Mouse (Mus musculus) midbrain, embryonic 12.5 days (tissue): ENCODE results near the gene Pex1. TPM values are rescaled to one million over a fixed set of nuclear protein-coding genes. Genes with fewer than 3 reads are reported as not detected.
"Not testable (repeated sequence)": the region's sequence is repeated elsewhere in the genome, so short reads cannot be mapped to it uniquely, and the experiment has no call there.

ENCODE experiments used
- ATAC-seq: fragments of 200-750 bp; cut with Nextera tagmentation; 2 replicates; pipeline ENCODE4 v1.8.0; 2017; ENCODE audit warnings: low read depth, moderate TSS enrichment, moderate library complexity; ENCODE audit not compliant: low FRiP score
- H3K27ac ChIP-seq: fragments of 300-500 bp; sonication (generic); replicated peaks from 2 replicates; pipeline ENCODE4 v1.5.1; 2016; ENCODE audit warnings: mild to moderate bottlenecking
- H3K27me3 ChIP-seq: fragments of 300-500 bp; sonication (generic); 2 replicates; pipeline ENCODE4 v1.6.1; 2016; ENCODE audit warnings: mild to moderate bottlenecking
- H3K36me3 ChIP-seq: fragments of 300-500 bp; sonication (generic); 2 replicates; pipeline ENCODE4 v1.6.1; 2016
- H3K4me1 ChIP-seq: fragments of 300-500 bp; sonication (generic); 2 replicates; pipeline ENCODE4 v1.6.1; 2016
- H3K4me2 ChIP-seq: fragments of 300-500 bp; sonication (generic); replicated peaks from 2 replicates; pipeline ENCODE4 v1.6.1; 2016; ENCODE audit warnings: mild to moderate bottlenecking, moderate library complexity
- H3K4me3 ChIP-seq: fragments of 300-500 bp; sonication (generic); 2 replicates; pipeline ENCODE4 v1.5.1; 2016; ENCODE audit warnings: mild to moderate bottlenecking
- H3K9ac ChIP-seq: fragments of 300-500 bp; sonication (generic); replicated peaks from 2 replicates; pipeline ENCODE4 v1.6.1; 2016; ENCODE audit warnings: mild to moderate bottlenecking, moderate library complexity
- H3K9me3 ChIP-seq: fragments of 300-500 bp; sonication (generic); 2 replicates; pipeline ENCODE4 v1.6.1; 2016; ENCODE audit warnings: mild to moderate bottlenecking
- WGBS: fragments of 180-500 bp; shearing (Covaris S2); methylation state at CpG from one replicate; pipeline ENCODE4 v1.1.7; 2016; 5-methylcytosine and 5-hydroxymethylcytosine counted together
- polyA plus RNA-seq: library from polyadenylated mRNA; unstranded; fragments of >200 nt; fragmentation: Nextera tagmentation; extraction: Ambion mirVana; gene quantifications from 2 replicates; pipeline ENCODE4 v1.2.1, GENCODE M21; 2016

The Pex1 gene
- polyA plus RNA-seq, 1 experiment from 2014 or later, result 24.8 TPM

- Histone ChIP-seq H3K4me1 (peaks cover 3% of the 10 kb centered on the region), H3K36me3 (peaks cover 22% of the 10 kb centered on the region), H3K4me2 (peak overlapping the region; percentile 62), H3K27ac (no peak overlapping the region), H3K9me3 (no peaks in the 10 kb centered on the region), H3K4me3 (peak overlapping the region; percentile 97), H3K9ac (peak overlapping the region; percentile 87), H3K27me3 (no peaks in the 10 kb centered on the region)
- WGBS, result 28% methylated on average over 6 of the region's 6 CpGs
- no peak for ATAC-seq
Measured at GRCm38 (mm10) chr5:3646539-3646938, 50.7 kb downstream of the Pex1 start.

GRCm38 (mm10) chr5:3646991-3647707, 51.3 kb downstream of the Pex1 start:
- H3K4me3 ChIP-seq, result peak overlapping the region; percentile 97
- H3K4me1 ChIP-seq, result peaks cover 3% of the 10 kb centered on the region
- peak; percentile 55 for ATAC-seq
- peak overlapping the region; percentile 87 for H3K9ac ChIP-seq
- H3K27ac ChIP-seq, result peak overlapping the region; percentile 90
- no peaks in the 10 kb centered on the region for H3K27me3 ChIP-seq
- WGBS, result under 1% methylated on average over 59 of the region's 60 CpGs
- H3K9me3 ChIP-seq, result no peaks in the 10 kb centered on the region
- peaks cover 16% of the 10 kb centered on the region for H3K36me3 ChIP-seq
- H3K4me2 ChIP-seq, result peak overlapping the region; percentile 62

DNA sequence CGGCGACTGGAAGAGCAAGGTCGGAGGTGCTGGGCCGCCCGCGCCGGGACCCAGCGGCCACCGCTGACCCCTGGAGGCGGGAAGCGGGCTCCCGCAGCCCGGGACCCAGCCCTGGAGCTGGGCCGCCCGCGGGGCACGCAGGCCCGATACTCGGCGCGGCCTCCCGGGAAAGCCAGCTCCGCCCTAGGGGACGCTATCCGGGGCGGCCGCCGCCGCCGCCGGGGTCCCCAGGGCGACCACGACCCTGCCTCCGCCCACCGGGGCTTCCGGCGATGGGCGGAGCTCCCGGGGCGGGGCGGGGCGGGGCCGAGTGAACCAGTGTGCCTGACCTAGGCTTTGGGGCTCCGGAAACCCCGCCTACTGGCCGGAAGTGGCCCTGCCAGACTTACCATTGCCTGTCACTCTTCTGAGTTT, 51.8 kb downstream of the Pex1 start:
- ATAC-seq, result peak; percentile 98
- H3K4me3 ChIP-seq, result peak overlapping the region; percentile 97
- peaks cover 14% of the 10 kb centered on the region; the same call in 1 of the 2 replicates for H3K36me3 ChIP-seq
- no peaks in the 10 kb centered on the region for H3K27me3 ChIP-seq
- H3K9me3 ChIP-seq, result no peaks in the 10 kb centered on the region
- peak overlapping the region; percentile 62 for H3K4me2 ChIP-seq
- 0% methylated on average over 39 of the region's 46 CpGs for WGBS
- H3K27ac ChIP-seq, result peak overlapping the region; percentile 90
- peaks cover 3% of the 10 kb centered on the region for H3K4me1 ChIP-seq
- H3K9ac ChIP-seq, result peak overlapping the region; percentile 87

DNA sequence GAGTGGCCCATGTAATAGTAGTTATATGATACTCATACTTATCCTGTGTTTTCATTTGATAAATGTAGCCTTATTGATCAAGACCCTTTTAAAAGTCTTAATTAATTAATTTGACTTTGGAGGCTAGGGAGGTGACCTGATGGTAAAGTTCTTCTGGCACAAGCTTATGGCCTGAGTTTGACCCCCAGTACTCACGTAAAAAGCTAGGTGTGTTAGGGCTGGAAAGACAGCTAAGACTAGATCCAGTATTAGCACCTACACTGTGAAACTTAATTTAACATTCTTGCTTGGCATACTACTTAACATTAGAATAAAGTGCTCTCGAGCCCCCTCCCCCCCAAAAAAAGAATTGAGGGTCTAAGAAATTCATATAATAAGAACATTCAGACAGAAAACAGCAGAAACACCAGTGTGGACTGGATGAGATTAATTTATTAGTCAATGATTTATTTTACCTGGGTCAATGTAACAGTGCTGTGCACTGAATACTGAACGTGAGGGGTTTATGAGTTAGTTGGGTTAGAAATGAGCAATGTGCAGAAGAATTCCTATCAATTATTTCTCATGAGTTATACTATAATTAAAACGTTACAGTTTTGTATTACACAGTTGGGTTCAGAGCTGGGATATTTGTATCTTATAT, 52.5 kb downstream of the Pex1 start:
- Histone ChIP-seq H3K4me2 (peak overlapping the region; percentile 62), H3K27me3 (no peaks in the 10 kb centered on the region), H3K9me3 (no peaks in the 10 kb centered on the region), H3K4me3 (peak overlapping the region; percentile 97), H3K4me1 (peaks cover 3% of the 10 kb centered on the region), H3K27ac (no peak overlapping the region), H3K9ac (no peak overlapping the region), H3K36me3 (peaks cover 11% of the 10 kb centered on the region; the same call in 1 of the 2 replicates)
- peak; percentile 35; the same call in 1 of the 2 replicates for ATAC-seq
- 62% methylated on average over 4 of the region's 4 CpGs for WGBS

DNA sequence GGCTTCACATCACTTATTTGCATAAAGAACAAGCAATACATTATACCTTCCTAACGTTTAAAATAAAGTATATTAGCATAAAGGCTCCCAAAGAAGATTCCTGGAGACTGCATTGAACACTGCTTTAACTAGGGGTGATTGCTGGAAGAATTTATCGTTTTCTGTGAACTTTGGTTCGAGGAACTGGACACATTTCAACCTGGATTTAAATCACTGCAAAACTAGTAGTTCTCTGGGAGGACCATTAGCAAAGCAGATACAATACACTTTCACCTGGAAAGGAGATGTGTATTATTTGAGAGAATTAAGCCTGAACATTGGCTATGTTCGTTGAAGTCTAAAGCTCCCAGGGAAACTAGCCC, 53.0 kb downstream of the Pex1 start:
- peaks cover 3% of the 10 kb centered on the region for H3K4me1 ChIP-seq
- peaks cover 9% of the 10 kb centered on the region; the same call in 1 of the 2 replicates for H3K36me3 ChIP-seq
- no peak overlapping the region for H3K9ac ChIP-seq
- WGBS, result 77% methylated on average over 4 of the region's 4 CpGs
- H3K27ac ChIP-seq, result no peak overlapping the region
- H3K9me3 ChIP-seq, result no peaks in the 10 kb centered on the region
- ATAC-seq, result no peak
- H3K4me3 ChIP-seq, result no peak overlapping the region
- no peak overlapping the region for H3K4me2 ChIP-seq
- no peaks in the 10 kb centered on the region for H3K27me3 ChIP-seq

GRCm38 (mm10) chr5:3650881-3651280, 55.0 kb downstream of the Pex1 start, which contains the start of gene Tmbim7:
TSS of gene Tmbim7 (plus strand) at chr5:3651181.
- Histone ChIP-seq H3K4me1 (peaks cover 3% of the 10 kb centered on the region), H3K4me3 (no peak within 1 kb of the TSS), H3K9ac (no peak within 1 kb of the TSS), H3K27me3 (no peaks in the 10 kb centered on the region), H3K9me3 (no peaks in the 10 kb centered on the region), H3K27ac (no peak within 1 kb of the TSS), H3K36me3 (no peaks in the 10 kb centered on the region), H3K4me2 (no peak within 1 kb of the TSS)
- WGBS, result 73% methylated on average over 6 of the region's 6 CpGs
- ATAC-seq, result no peak

DNA sequence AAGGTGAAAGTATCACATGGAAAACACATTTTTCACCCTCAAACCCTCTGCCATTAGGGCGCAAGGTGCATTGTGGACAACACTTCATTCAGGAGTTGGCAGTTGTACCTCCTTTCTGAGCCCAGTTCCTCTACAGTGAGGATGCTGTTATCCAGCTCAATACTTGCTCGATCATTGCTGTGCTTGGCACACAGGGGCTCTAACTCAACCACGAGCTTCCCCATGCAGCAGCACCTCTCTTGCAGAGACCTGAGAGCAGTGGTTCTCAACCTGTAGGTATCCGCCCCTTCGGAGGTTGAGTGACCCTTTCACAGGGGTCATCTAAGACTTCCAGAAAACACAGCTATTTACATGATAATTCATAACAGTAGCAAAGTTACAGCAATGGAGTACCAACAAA, 55.8 kb downstream of the Pex1 start:
- Histone ChIP-seq H3K4me3 (no peak overlapping the region), H3K36me3 (no peaks in the 10 kb centered on the region), H3K9ac (no peak overlapping the region), H3K27me3 (no peaks in the 10 kb centered on the region), H3K4me1 (peaks cover 1% of the 10 kb centered on the region), H3K4me2 (no peak overlapping the region), H3K27ac (no peak overlapping the region), H3K9me3 (no peaks in the 10 kb centered on the region)
- ATAC-seq, result no peak
- WGBS, result 84% methylated on average over 5 of the region's 5 CpGs

DNA sequence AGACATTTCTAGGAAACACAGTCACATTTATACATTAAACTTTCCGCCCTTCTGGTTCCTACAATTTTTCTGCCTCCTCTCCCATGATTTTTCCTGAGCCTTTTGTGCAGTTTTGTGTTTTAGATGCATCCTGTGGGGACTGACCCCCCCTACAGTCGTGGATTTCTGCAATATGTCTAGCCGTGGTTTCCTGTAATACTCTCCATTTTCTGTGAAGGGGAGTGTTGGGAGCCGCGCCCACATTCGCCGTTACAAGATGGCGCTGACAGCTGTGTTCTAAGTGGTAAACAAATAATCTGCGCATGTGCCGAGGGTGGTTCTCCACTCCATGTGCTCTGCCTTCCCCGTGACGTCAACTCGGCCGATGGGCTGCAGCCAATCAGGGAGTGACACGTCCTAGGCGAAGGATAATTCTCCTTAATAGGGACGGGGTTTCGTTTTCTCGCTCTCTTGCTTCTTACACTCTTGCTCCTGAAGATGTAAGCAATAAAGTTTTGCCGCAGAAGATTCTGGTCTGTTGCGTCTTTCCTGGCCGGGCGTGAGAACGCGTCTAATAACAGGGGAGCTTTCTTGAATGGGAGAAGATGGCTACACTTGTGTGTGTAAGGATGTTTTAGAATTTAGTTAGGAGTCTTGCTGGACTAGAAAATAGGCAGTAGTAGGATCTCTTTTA, 57.2 kb downstream of the Pex1 start:
- not testable (repeated sequence) for ATAC-seq, H3K9ac ChIP-seq, H3K4me3 ChIP-seq, H3K27me3 ChIP-seq, H3K27ac ChIP-seq, H3K9me3 ChIP-seq, H3K4me2 ChIP-seq, H3K36me3 ChIP-seq, H3K4me1 ChIP-seq
- WGBS, result 92% methylated on average over 19 of the region's 25 CpGs

GRCm38 (mm10) chr5:3653801-3654200, 57.9 kb downstream of the Pex1 start:
- Histone ChIP-seq H3K4me1 (no peaks in the 10 kb centered on the region), H3K9ac (no peak overlapping the region), H3K27me3 (no peaks in the 10 kb centered on the region), H3K4me2 (no peak overlapping the region), H3K4me3 (no peak overlapping the region), H3K36me3 (no peaks in the 10 kb centered on the region), H3K27ac (no peak overlapping the region), H3K9me3 (no peaks in the 10 kb centered on the region)
- no peak for ATAC-seq
- 92% methylated on average over 4 of the region's 4 CpGs for WGBS

- Histone ChIP-seq H3K9me3 (no peaks in the 10 kb centered on the region), H3K27me3 (no peaks in the 10 kb centered on the region), H3K27ac (no peak within 1 kb of the TSS), H3K4me2 (no peak within 1 kb of the TSS), H3K4me1 (no peaks in the 10 kb centered on the region), H3K36me3 (no peaks in the 10 kb centered on the region), H3K9ac (no peak within 1 kb of the TSS), H3K4me3 (no peak within 1 kb of the TSS)
- 76% methylated on average over 5 of the region's 5 CpGs for WGBS
- no peak for ATAC-seq
Measured at GRCm38 (mm10) chr5:3657085-3657484, 61.2 kb downstream of the Pex1 start, which contains the start of gene Gatad1. TSS of gene Gatad1 (minus strand) at chr5:3657185.

GRCm38 (mm10) chr5:3665225-3665624, 69.4 kb downstream of the Pex1 start:
- no peak for ATAC-seq
- Histone ChIP-seq H3K27ac (no peak overlapping the region), H3K9ac (no peak overlapping the region), H3K27me3 (no peaks in the 10 kb centered on the region), H3K9me3 (no peaks in the 10 kb centered on the region), H3K4me2 (no peak overlapping the region), H3K4me1 (no peaks in the 10 kb centered on the region), H3K36me3 (no peaks in the 10 kb centered on the region), H3K4me3 (no peak overlapping the region)
- WGBS, result 91% methylated on average over 2 of the region's 2 CpGs

GRCm38 (mm10) chr5:3666585-3666984, 70.7 kb downstream of the Pex1 start:
- ATAC-seq, result no peak

More at GRCm38 (mm10) chr5:3666585-3666984, 70.7 kb downstream of the Pex1 start:
- Histone ChIP-seq H3K27ac (no peak overlapping the region), H3K9me3 (no peaks in the 10 kb centered on the region), H3K4me1 (no peaks in the 10 kb centered on the region), H3K4me3 (no peak overlapping the region), H3K36me3 (no peaks in the 10 kb centered on the region), H3K4me2 (no peak overlapping the region), H3K9ac (no peak overlapping the region), H3K27me3 (no peaks in the 10 kb centered on the region)
- WGBS, result 89% methylated on average over 12 of the region's 12 CpGs
